Mouse (Mus musculus) gastrocnemius, postnatal 14 days (tissue): ENCODE measurements around the gene Tcirg1. TPM values are rescaled to one million over a fixed set of nuclear protein-coding genes. Genes with fewer than 3 reads are reported as not detected.

Experiments
- DNase-seq: peaks from one replicate; pipeline ENCODE4 v3.0.0; 2021; ENCODE audit warnings: mixed read lengths
- intact Hi-C: fragments of 180-260 bp; cut with DNase I; formaldehyde crosslinking; loops from one replicate; pipeline ENCODE4 v1.15.1; 2025; ENCODE audit warnings: low total_unique reads
- total RNA-seq, 2 experiments: library from RNA; stranded (reverse); gene quantifications; 2 replicates each; pipeline ENCODE4 v1.2.3; 2021

Tcirg1 gene
- total RNA-seq, 2 experiments from 2014 or later: 7.3 to 8.5 TPM

GRCm38 (mm10) chr19:3857220-3857619 lies 49.7 kb downstream of the Tcirg1 start:
- intact Hi-C loops: no loop called here
- DNase-seq: no peak

GRCm38 (mm10) chr19:3855601-3856000 lies 51.3 kb downstream of the Tcirg1 start:
- intact Hi-C loops: no loop called here
- no peak for DNase-seq

GRCm38 (mm10) chr19:3855091-3855490 lies 51.8 kb downstream of the Tcirg1 start:
- no peak for DNase-seq
- intact Hi-C loops: no loop called here

- intact Hi-C loops: no loop called here
- DNase-seq: no peak
Measured at GRCm38 (mm10) chr19:3853891-3854290, 53.0 kb downstream of the Tcirg1 start.

GRCm38 (mm10) chr19:3853121-3853520 lies 53.8 kb downstream of the Tcirg1 start:
- intact Hi-C loops: no loop called here
- DNase-seq: no peak

GRCm38 (mm10) chr19:3851979-3852681 lies 54.8 kb downstream of the Tcirg1 start:
- peak; percentile 47 for DNase-seq
- intact Hi-C loops: no loop called here

GRCm38 (mm10) chr19:3851502-3851962 lies 55.4 kb downstream of the Tcirg1 start, which contains the start of gene Chka:
Gene Chka (plus strand): TSS chr19:3851773.
- DNase-seq: peak; percentile 96
- intact Hi-C loops: no loop called here

- peak; percentile 10 for DNase-seq
- intact Hi-C loops: no loop called here
Measured at GRCm38 (mm10) chr19:3850847-3851469, 56.0 kb downstream of the Tcirg1 start.

GRCm38 (mm10) chr19:3850076-3850475 lies 56.9 kb downstream of the Tcirg1 start:
- intact Hi-C loops: no loop called here
- no peak for DNase-seq

- DNase-seq: no peak
- intact Hi-C loops: no loop called here
Measured at GRCm38 (mm10) chr19:3849251-3849650, 57.7 kb downstream of the Tcirg1 start.

- intact Hi-C loops: no loop called here
- DNase-seq: peak; percentile 23
Measured at GRCm38 (mm10) chr19:3848207-3848808, 58.6 kb downstream of the Tcirg1 start.

GRCm38 (mm10) chr19:3847711-3848110 lies 59.2 kb downstream of the Tcirg1 start:
- intact Hi-C loops: no loop called here
- no peak for DNase-seq

GRCm38 (mm10) chr19:3846676-3847604 lies 60.0 kb downstream of the Tcirg1 start:
- no peak for DNase-seq
- intact Hi-C loops: no loop called here

Other genes with a start within 250 kb of the Tcirg1 start
- gene Lrp5, start 220.6 kb downstream of the Tcirg1 start, total RNA-seq: 10 to 100 TPM; 33.0 to 39.3 TPM
- 10 to 100 TPM in 1 of 2 experiments, 1 to 10 TPM in 1; 9.7 to 15.9 TPM for gene 1810055G02Rik, start 198.8 kb downstream of the Tcirg1 start, total RNA-seq
- 10 to 100 TPM; 20.1 to 20.2 TPM for gene Kmt5b, start 139.7 kb downstream of the Tcirg1 start, total RNA-seq
- 1 to 10 TPM; 3.5 to 4.5 TPM for gene Chka, start 55.4 kb downstream of the Tcirg1 start, total RNA-seq
- 100 to 1,000 TPM; 206 to 256 TPM for gene Ndufs8, start 5.6 kb upstream of the Tcirg1 start, total RNA-seq
- gene Aldh3b1, start 22.7 kb upstream of the Tcirg1 start, total RNA-seq: 1 to 10 TPM; 2.1 to 2.5 TPM
- 10 to 100 TPM; 13.7 to 13.8 TPM for gene Unc93b1, start 28.1 kb upstream of the Tcirg1 start, total RNA-seq
- gene Aldh3b3, start 51.5 kb upstream of the Tcirg1 start, total RNA-seq: not detected
- under 1 TPM; 0.38 to 0.80 TPM for gene Aldh3b2, start 65.2 kb upstream of the Tcirg1 start, total RNA-seq
- gene Acy3, start 79.4 kb upstream of the Tcirg1 start, total RNA-seq: 1 to 10 TPM; 3.6 to 4.2 TPM
- not detected for gene Tbx10, start 85.6 kb upstream of the Tcirg1 start, total RNA-seq
- gene Nudt8, start 93.4 kb upstream of the Tcirg1 start, total RNA-seq: 10 to 100 TPM; 19.2 to 19.6 TPM
- under 1 TPM; 0.18 to 0.31 TPM for gene Gm49405, start 93.5 kb upstream of the Tcirg1 start, total RNA-seq
- gene Doc2g, start 96.2 kb upstream of the Tcirg1 start, total RNA-seq: under 1 TPM; 0.57 to 0.84 TPM
- 100 to 1,000 TPM; 365 to 434 TPM for gene Ndufv1, start 105.7 kb upstream of the Tcirg1 start, total RNA-seq
- 100 to 1,000 TPM; 228 to 235 TPM for gene Gstp1, start 130.9 kb upstream of the Tcirg1 start, total RNA-seq
- 10 to 100 TPM; 72.8 to 85.9 TPM for gene Gstp2, start 138.9 kb upstream of the Tcirg1 start, total RNA-seq
- gene Gstp3, start 152.4 kb upstream of the Tcirg1 start, total RNA-seq: not detected
- not detected for gene Cabp2, start 174.4 kb upstream of the Tcirg1 start, total RNA-seq
- gene Cdk2ap2, start 190.0 kb upstream of the Tcirg1 start, total RNA-seq: 10 to 100 TPM; 17.3 to 17.5 TPM
- gene Pitpnm1, start 192.9 kb upstream of the Tcirg1 start, total RNA-seq: 1 to 10 TPM; 3.7 to 4.2 TPM
- 10 to 100 TPM; 51.4 to 57.9 TPM for gene Aip, start 218.7 kb upstream of the Tcirg1 start, total RNA-seq
- not detected for gene Gpr152, start 232.7 kb upstream of the Tcirg1 start, total RNA-seq
- under 1 TPM in 1 of 2 experiments, not detected in 1; 0.14 TPM for gene Cabp4, start 236.9 kb upstream of the Tcirg1 start, total RNA-seq
- gene Coro1b, start 241.5 kb upstream of the Tcirg1 start, total RNA-seq: 10 to 100 TPM; 31.7 to 31.8 TPM
- under 1 TPM; 0.29 to 0.78 TPM for gene Ptprcap, start 246.5 kb upstream of the Tcirg1 start, total RNA-seq